Mouse (Mus musculus): ENCODE data around the gene Lrrc75a.
"Not testable (repeated sequence)": the region's sequence is repeated elsewhere in the genome, so short reads cannot be mapped to it uniquely, and the experiment has no call there.

Gene Lrrc75a

GRCm38 (mm10) chr11:62647661-62648590, at the start of gene Lrrc75a:
Gene Lrrc75a, minus strand, starts transcription at chr11:62648523.
- DNase-seq (ENCODE audit: low spot score) = no peak

GRCm38 (mm10) chr11:62695126-62695525, 46.8 kb upstream of the Lrrc75a start:
- DNase-seq (ENCODE audit: low spot score) = no peak

- no peak for DNase-seq (ENCODE audit: low spot score)
These were observed 45.2 kb upstream of the Lrrc75a start for GRCm38 (mm10) chr11:62693299-62694184.

GRCm38 (mm10) chr11:62691592-62691991, 43.3 kb upstream of the Lrrc75a start:
- DNase-seq (ENCODE audit: low spot score) = no peak

- DNase-seq (ENCODE audit: low spot score) = no peak
These were observed 31.6 kb upstream of the Lrrc75a start for GRCm38 (mm10) chr11:62679954-62680353.

- DNase-seq (ENCODE audit: low spot score) = no peak
These were observed 30.5 kb upstream of the Lrrc75a start for GRCm38 (mm10) chr11:62678778-62679354.

GRCm38 (mm10) chr11:62676290-62676596, 27.9 kb upstream of the Lrrc75a start:
- no peak for DNase-seq (ENCODE audit: low spot score)

GRCm38 (mm10) chr11:62675480-62676289, 27.4 kb upstream of the Lrrc75a start:
- DNase-seq (ENCODE audit: low spot score) = peak; percentile 21

GRCm38 (mm10) chr11:62670006-62670405, 21.7 kb upstream of the Lrrc75a start:
- DNase-seq (ENCODE audit: low spot score) = no peak

- DNase-seq (ENCODE audit: low spot score) = no peak
These were observed 21.1 kb upstream of the Lrrc75a start for GRCm38 (mm10) chr11:62669471-62669870.

- DNase-seq (ENCODE audit: low spot score) = no peak
These were observed 20.7 kb upstream of the Lrrc75a start for GRCm38 (mm10) chr11:62668986-62669385.

- no peak for DNase-seq (ENCODE audit: low spot score)
These were observed 15.9 kb upstream of the Lrrc75a start for GRCm38 (mm10) chr11:62664250-62664649.

- no peak for DNase-seq (ENCODE audit: low spot score)
These were observed 12.6 kb upstream of the Lrrc75a start for GRCm38 (mm10) chr11:62660885-62661284.

GRCm38 (mm10) chr11:62652080-62652479, 3.8 kb upstream of the Lrrc75a start:
- no peak for DNase-seq (ENCODE audit: low spot score)

GRCm38 (mm10) chr11:62651563-62651962, 3.2 kb upstream of the Lrrc75a start:
- DNase-seq (ENCODE audit: low spot score) = no peak

- not testable (repeated sequence) for DNase-seq (ENCODE audit: low spot score)
These were observed 1.5 kb upstream of the Lrrc75a start for GRCm38 (mm10) chr11:62649803-62650202.

GRCm38 (mm10) chr11:62648591-62649391, 468 bp upstream of the Lrrc75a start, which contains the start of gene Mmgt2:
Gene Mmgt2, plus strand, starts transcription at chr11:62648664.
- DNase-seq (ENCODE audit: low spot score) = peak; percentile 95

- no peak for DNase-seq (ENCODE audit: low spot score)
These were observed 1.3 kb downstream of the Lrrc75a start for GRCm38 (mm10) chr11:62646958-62647515.

GRCm38 (mm10) chr11:62646495-62646843, 1.9 kb downstream of the Lrrc75a start:
- DNase-seq (ENCODE audit: low spot score) = no peak

- no peak for DNase-seq (ENCODE audit: low spot score)
These were observed 2.4 kb downstream of the Lrrc75a start for GRCm38 (mm10) chr11:62645732-62646494.
